Mouse (Mus musculus) forebrain, embryonic 10.5 days (tissue): Measurements from ENCODE around the gene Nr4a1. TPM values are rescaled to one million over a fixed set of nuclear protein-coding genes. Genes with fewer than 3 reads are reported as not detected.

ENCODE experiments used
- DNase-seq: peaks from one replicate; pipeline ENCODE4 v3.0.0-alpha.2; 2017; ENCODE audit warnings: low spot score; ENCODE audit errors: extremely low spot score
- H3K27ac ChIP-seq: fragments of 300-500 bp; sonication (generic); 2 replicates; pipeline ENCODE4 v1.5.1; 2016; ENCODE audit warnings: mild to moderate bottlenecking
- H3K27me3 ChIP-seq: fragments of 300-500 bp; sonication (generic); 2 replicates; pipeline ENCODE4 v1.6.1; 2016; ENCODE audit warnings: mild to moderate bottlenecking; ENCODE audit not compliant: poor library complexity, severe bottlenecking
- H3K36me3 ChIP-seq: fragments of 300-500 bp; sonication (generic); replicated peaks from 2 replicates; pipeline ENCODE4 v1.6.1; 2016; ENCODE audit warnings: mild to moderate bottlenecking, moderate library complexity
- H3K4me1 ChIP-seq: fragments of 300-500 bp; sonication (generic); 2 replicates; pipeline ENCODE4 v1.6.1; 2016
- H3K4me3 ChIP-seq: fragments of 300-500 bp; sonication (generic); 2 replicates; pipeline ENCODE4 v1.5.1; 2016; ENCODE audit warnings: mild to moderate bottlenecking, moderate library complexity
- H3K9me3 ChIP-seq: fragments of 300-500 bp; sonication (generic); 2 replicates; pipeline ENCODE4 v1.6.1; 2016; ENCODE audit warnings: mild to moderate bottlenecking, moderate library complexity
- WGBS: fragments of 180-500 bp; shearing (Covaris S2); methylation state at CpG from one replicate; pipeline ENCODE4 v1.1.7; 2016; 5-methylcytosine and 5-hydroxymethylcytosine counted together
- polyA plus RNA-seq: library from polyadenylated mRNA; unstranded; fragments of >200 nt; fragmentation: Nextera tagmentation; extraction: Ambion mirVana; gene quantifications from 2 replicates; pipeline ENCODE4 v1.2.1, GENCODE M21; 2016

Gene Nr4a1
- polyA plus RNA-seq, 1 experiment from 2014 or later, result 5.2 TPM

GRCm38 (mm10) chr15:101235342-101235698 lies 18.7 kb upstream of the Nr4a1 start:
- DNase-seq, result no peak
- peak overlapping the region; percentile 21; the same call in 1 of the 2 replicates for H3K27ac ChIP-seq
- H3K27me3 ChIP-seq, result peaks cover 57% of the 10 kb centered on the region
- H3K4me1 ChIP-seq, result peaks cover 57% of the 10 kb centered on the region
- 47% methylated on average over 5 of the region's 5 CpGs for WGBS
- no peak overlapping the region for H3K4me3 ChIP-seq
- peaks cover 22% of the 10 kb centered on the region for H3K36me3 ChIP-seq
- H3K9me3 ChIP-seq, result peaks cover 8% of the 10 kb centered on the region; the same call in 1 of the 2 replicates

DNA sequence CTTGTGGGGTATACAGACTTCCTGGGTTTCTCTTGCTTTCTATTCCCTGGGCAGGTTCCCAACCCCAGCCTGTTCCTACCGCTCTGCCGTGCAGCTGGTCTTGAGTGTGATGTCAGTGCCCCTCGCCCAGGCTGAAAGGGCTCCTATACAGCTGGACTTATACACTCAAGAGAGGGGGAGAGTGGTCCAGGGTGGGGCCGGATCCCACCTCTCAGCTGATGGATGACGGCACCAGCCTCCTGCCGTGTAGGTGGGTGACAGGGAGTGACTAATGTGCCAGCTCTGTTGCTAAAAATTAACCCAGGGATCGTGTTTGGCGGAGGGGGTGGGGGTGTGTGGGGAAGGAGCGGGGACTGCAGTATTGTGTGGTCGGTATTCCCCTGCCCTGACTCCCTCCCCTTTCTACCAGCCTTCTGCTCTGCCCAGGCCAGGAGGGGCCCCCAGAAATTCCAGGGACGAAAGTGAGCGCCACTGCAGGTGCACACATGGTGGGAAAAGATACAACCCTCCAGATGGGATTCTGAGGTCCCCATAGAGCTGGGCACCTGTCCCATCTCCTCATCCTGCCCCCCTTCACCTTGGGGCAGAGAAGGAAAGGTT lies 18.2 kb upstream of the Nr4a1 start:
- Histone ChIP-seq H3K4me1 (peaks cover 60% of the 10 kb centered on the region), H3K36me3 (peaks cover 17% of the 10 kb centered on the region), H3K4me3 (no peak overlapping the region), H3K27ac (peak overlapping the region; percentile 48), H3K9me3 (peaks cover 6% of the 10 kb centered on the region; the same call in 1 of the 2 replicates), H3K27me3 (peaks cover 55% of the 10 kb centered on the region)
- 51% methylated on average over 12 of the region's 12 CpGs for WGBS
- DNase-seq, result no peak

DNA sequence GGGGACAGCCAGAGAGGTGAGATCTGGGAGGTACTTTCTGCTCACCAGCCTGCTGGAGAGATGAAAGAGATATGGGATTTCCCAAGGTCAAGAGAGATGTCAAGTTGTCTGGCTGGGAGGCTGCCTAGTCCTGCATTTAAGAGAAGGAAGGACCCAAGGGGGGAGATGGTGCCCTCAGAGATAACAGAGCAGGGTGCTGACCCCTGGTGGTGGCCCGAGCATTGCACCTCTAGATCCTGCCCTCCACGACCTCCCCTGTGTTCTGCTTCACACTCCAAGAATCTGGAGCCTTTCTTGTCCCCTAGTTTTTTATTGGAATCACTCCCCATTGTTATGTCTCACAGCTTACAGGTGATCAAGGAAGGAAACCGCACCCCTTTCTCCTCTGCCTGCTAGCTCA lies 17.2 kb upstream of the Nr4a1 start:
- Histone ChIP-seq H3K27me3 (peaks cover 51% of the 10 kb centered on the region), H3K36me3 (peaks cover 7% of the 10 kb centered on the region), H3K4me1 (peaks cover 62% of the 10 kb centered on the region), H3K4me3 (no peak overlapping the region), H3K27ac (no peak overlapping the region), H3K9me3 (no peaks in the 10 kb centered on the region)
- DNase-seq, result peak; percentile 65
- 6% methylated on average over 3 of the region's 3 CpGs for WGBS

DNA sequence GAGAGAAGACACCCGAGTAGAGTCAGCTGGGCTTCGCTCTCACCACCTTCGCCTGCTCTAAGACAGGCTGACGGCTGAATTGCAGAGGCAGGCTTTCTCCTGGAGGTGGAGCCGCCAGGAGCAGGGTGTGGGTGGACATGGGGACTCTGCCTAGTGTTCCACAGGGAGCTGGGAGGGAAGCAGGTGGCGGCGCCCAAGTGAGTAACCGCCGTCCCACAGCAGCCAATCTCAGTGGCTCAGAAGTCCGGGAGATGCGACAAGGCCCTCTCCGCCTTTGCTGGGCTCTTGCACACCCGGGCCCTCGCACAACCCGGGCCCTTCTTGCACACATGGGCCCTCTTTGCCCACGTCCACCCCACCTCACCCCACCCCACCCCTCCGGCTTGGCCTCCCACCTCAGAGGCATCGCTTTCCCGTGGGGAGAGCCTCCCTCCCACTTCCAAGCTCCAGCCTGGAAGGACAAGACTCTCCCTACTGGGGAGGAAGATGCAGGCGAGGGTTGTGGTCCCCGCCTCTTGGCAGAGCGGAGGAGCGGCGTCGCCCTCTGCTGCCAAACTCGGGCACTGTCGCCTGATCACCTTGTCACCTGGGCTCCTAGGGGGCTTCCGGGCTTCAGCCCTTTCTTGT lies 15.1 kb upstream of the Nr4a1 start:
- peak overlapping the region; percentile 48 for H3K4me3 ChIP-seq
- 5% methylated on average over 28 of the region's 28 CpGs for WGBS

GRCm38 (mm10) chr15:101239821-101240220 lies 14.2 kb upstream of the Nr4a1 start:
- peaks cover 48% of the 10 kb centered on the region for H3K4me1 ChIP-seq
- 65% methylated on average over 8 of the region's 8 CpGs for WGBS
- no peak for DNase-seq
- no peaks in the 10 kb centered on the region for H3K36me3 ChIP-seq
- H3K9me3 ChIP-seq, result no peaks in the 10 kb centered on the region
- H3K4me3 ChIP-seq, result no peak overlapping the region
- no peak overlapping the region for H3K27ac ChIP-seq
- H3K27me3 ChIP-seq, result peaks cover 42% of the 10 kb centered on the region

More for the DNA sequence above, 15.1 kb upstream of the Nr4a1 start:
- Histone ChIP-seq H3K27ac (peak overlapping the region; percentile 80), H3K27me3 (peaks cover 42% of the 10 kb centered on the region), H3K4me1 (peaks cover 49% of the 10 kb centered on the region), H3K36me3 (no peaks in the 10 kb centered on the region), H3K9me3 (no peaks in the 10 kb centered on the region)
- peak; percentile 72 for DNase-seq

GRCm38 (mm10) chr15:101240799-101241204 lies 13.3 kb upstream of the Nr4a1 start:
- H3K4me3 ChIP-seq, result peak overlapping the region; percentile 7
- WGBS, result 20% methylated on average over 10 of the region's 10 CpGs
- DNase-seq, result peak; percentile 82
- H3K4me1 ChIP-seq, result peaks cover 44% of the 10 kb centered on the region
- no peaks in the 10 kb centered on the region for H3K9me3 ChIP-seq
- H3K27ac ChIP-seq, result no peak overlapping the region
- no peaks in the 10 kb centered on the region for H3K36me3 ChIP-seq
- peaks cover 37% of the 10 kb centered on the region for H3K27me3 ChIP-seq

DNA sequence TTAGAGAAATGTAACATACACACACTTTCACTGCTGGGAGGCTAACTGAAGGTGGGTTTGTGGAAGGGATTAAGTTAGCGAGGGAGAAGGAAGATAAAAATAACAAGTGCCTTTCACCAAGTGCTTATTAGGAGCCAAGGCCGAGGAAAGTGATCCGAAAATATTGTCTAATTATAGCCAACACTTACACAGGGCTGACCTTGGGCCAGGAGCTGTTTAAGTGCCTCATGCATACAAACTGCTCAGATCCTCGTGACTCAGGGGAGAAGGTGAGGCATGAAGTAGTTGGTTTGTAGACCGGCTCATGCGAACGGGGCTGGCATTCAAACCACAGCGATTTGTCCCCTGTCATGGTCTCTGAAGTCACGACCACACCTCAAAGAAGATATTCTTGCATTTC lies 12.8 kb upstream of the Nr4a1 start:
- H3K4me3 ChIP-seq, result peak overlapping the region; percentile 7; the same call in 1 of the 2 replicates
- peaks cover 43% of the 10 kb centered on the region for H3K4me1 ChIP-seq
- H3K27me3 ChIP-seq, result peaks cover 32% of the 10 kb centered on the region
- 69% methylated on average over 9 of the region's 9 CpGs for WGBS
- no peak for DNase-seq
- no peaks in the 10 kb centered on the region for H3K36me3 ChIP-seq
- no peak overlapping the region for H3K27ac ChIP-seq
- H3K9me3 ChIP-seq, result no peaks in the 10 kb centered on the region

DNA sequence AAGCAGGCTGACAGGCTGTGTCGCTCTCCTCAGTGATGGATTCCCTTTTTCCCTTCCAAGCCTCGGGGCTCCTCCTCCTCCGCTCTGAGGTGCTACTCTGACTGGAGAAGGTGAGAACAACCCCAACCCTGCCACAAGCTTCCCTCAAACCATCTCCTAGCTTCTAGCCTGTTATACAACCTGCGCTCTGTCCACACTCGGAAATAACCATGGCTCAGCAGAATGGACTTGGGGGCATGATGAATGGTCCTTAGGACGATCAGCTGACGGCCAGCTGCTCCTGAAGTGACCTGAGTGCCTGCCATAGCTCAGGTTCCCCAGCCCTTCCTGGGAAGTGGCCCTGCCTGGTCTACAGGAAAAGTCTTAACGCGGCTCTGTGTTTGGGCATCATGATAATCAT lies 12.2 kb upstream of the Nr4a1 start:
- Histone ChIP-seq H3K27me3 (peaks cover 32% of the 10 kb centered on the region), H3K36me3 (no peaks in the 10 kb centered on the region), H3K27ac (no peak overlapping the region), H3K4me1 (peaks cover 46% of the 10 kb centered on the region), H3K4me3 (no peak overlapping the region), H3K9me3 (no peaks in the 10 kb centered on the region)
- WGBS, result 75% methylated on average over 9 of the region's 9 CpGs
- DNase-seq, result no peak

DNA sequence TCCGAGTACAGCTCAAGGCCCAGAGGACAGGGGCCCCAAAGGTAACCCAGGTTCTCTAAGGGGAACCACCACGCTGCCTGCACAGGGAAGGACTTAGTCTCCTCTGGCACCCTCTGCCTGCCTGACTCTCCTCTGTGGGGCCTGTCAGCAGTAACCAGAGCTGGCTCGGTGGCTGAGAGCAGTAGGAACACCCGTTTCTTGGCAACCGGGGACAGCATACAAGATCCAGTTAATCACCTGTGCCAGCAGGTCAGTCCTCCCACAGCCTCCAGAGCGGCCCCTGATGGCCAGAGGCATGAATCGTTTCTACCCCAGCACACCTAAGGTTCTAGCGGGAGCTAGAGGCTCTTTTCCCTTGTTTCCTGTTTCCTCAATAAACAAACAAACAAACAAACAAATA lies 11.4 kb upstream of the Nr4a1 start:
- H3K4me3 ChIP-seq, result no peak overlapping the region
- H3K9me3 ChIP-seq, result no peaks in the 10 kb centered on the region
- whole genome bisulfite sequencing, result 16% methylated on average over 8 of the region's 8 CpGs
- peaks cover 28% of the 10 kb centered on the region for H3K27me3 ChIP-seq
- H3K27ac ChIP-seq, result no peak overlapping the region
- H3K36me3 ChIP-seq, result no peaks in the 10 kb centered on the region
- H3K4me1 ChIP-seq, result peaks cover 53% of the 10 kb centered on the region
- DNase-seq, result no peak

- peaks cover 53% of the 10 kb centered on the region for H3K4me1 ChIP-seq
- peaks cover 20% of the 10 kb centered on the region; the same call in 1 of the 2 replicates for H3K27me3 ChIP-seq
- H3K27ac ChIP-seq, result no peak overlapping the region
- WGBS, result 75% methylated on average over 3 of the region's 3 CpGs
- H3K9me3 ChIP-seq, result no peaks in the 10 kb centered on the region
- no peak overlapping the region for H3K4me3 ChIP-seq
- no peak for DNase-seq
- no peaks in the 10 kb centered on the region for H3K36me3 ChIP-seq
Measured at GRCm38 (mm10) chr15:101244012-101244411, 10.1 kb upstream of the Nr4a1 start.

DNA sequence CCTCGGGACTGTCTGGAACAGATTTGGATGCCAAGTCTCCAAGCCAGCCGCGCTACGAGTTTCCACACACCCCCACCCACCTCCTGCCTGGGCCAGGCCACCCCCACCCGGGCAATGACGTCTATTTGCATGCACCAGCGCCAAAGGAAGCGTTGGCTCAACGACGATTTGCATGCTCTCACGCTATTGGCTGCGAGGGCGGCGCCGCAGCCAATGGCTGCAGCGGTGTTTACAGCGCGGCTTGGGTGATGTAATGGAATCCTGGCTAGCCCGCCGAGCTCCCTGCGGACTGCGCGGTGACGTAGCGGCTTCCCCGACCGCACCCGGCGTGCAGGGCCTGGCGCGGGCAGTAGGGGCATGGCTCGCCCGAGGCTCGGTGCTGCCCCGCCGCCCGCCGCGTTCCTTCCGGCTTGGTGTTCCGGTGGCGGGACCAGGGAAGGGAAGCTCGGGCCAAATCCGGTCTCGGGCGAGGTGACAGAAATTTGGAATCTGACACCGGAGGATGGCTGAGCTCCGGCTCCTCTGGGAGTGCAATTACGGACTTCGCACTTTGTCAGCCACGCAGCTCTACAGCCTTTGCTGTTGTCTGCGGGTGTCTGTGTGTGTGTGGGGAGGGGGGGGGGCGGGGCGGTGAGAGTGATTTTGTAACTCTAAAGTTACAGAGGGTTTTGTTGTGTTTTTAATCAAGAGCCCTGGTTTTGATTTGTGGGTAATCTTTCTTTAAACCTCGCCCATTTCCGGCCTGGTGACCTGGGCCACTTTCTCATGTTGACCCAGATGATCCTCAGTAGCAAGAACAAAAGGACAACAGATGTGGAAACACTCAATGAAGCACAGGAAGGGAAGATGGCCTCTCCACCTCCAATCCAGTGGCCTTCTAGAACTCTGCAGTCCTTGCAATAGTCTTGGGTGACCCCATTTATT lies 7.6 kb upstream of the Nr4a1 start:
- H3K9me3 ChIP-seq, result no peaks in the 10 kb centered on the region
- WGBS, result 2% methylated on average over 56 of the region's 56 CpGs
- DNase-seq, result peak; percentile 95

DNA sequence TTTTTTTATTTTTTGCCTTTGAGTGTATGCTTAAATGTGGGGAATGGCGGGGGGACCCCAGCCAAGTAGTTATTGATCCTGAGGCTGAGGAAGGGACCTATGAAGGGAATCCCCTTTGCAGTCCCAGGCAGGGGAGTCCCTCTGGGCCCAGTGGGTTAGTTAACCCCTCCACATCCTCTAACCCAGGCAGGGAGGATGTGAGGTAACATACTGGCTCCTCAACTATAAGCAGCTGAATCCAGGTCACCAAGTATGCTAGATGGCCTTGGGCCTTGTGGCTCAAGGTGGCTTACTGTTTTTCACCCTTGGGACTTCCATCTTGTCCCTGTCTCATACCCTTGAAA lies 6.9 kb upstream of the Nr4a1 start:
- Histone ChIP-seq H3K9me3 (no peaks in the 10 kb centered on the region), H3K27ac (peak overlapping the region; percentile 89), H3K4me1 (peaks cover 33% of the 10 kb centered on the region), H3K4me3 (peak overlapping the region; percentile 54; the same call in 1 of the 2 replicates), H3K36me3 (no peaks in the 10 kb centered on the region), H3K27me3 (peaks cover 13% of the 10 kb centered on the region)
- DNase-seq, result no peak
- WGBS, result 76% methylated on average over 1 of the region's 1 CpGs

More for the DNA sequence above, 7.6 kb upstream of the Nr4a1 start:
- Histone ChIP-seq H3K27me3 (peaks cover 17% of the 10 kb centered on the region; the same call in 1 of the 2 replicates), H3K27ac (peak overlapping the region; percentile 89), H3K4me3 (peak overlapping the region; percentile 54), H3K4me1 (peaks cover 34% of the 10 kb centered on the region), H3K36me3 (no peaks in the 10 kb centered on the region)
